Mouse (Mus musculus): ENCODE data around the gene Otub1. TPM values are rescaled to one million over a fixed set of nuclear protein-coding genes. Genes with fewer than 3 reads are reported as not detected.

Gene Otub1
- total RNA-seq (2021), result 10 to 100 TPM; 73.9 to 79.3 TPM
- long read RNA-seq, experiment 1, transcript Otub1-201 (7 exons, 1,713 nt), result major isoform, 107 of 127 reads
- long read RNA-seq, experiment 1, partial matches to known transcripts, result 6 of 127 reads
- long read RNA-seq, experiment 1, other reads (novel, unspliced or antisense), result 14 of 127 reads
- long read RNA-seq, experiment 2, transcript Otub1-201 (7 exons, 1,713 nt), result major isoform, 99 of 106 reads
- long read RNA-seq, experiment 2, partial matches to known transcripts, result 1 of 106 reads
- long read RNA-seq, experiment 2, other reads (novel, unspliced or antisense), result 6 of 106 reads

- peak; percentile 87 to 93 for DNase-seq (ENCODE audit: low spot score in 2 of 2)
Observed at GRCm38 (mm10) chr19:7205753-7206736, at the start of gene Otub1. Gene Otub1 (minus strand): TSS chr19:7206316.

- DNase-seq (ENCODE audit: low spot score in 2 of 2), result no peak
Observed at GRCm38 (mm10) chr19:7246021-7246420, 39.9 kb upstream of the Otub1 start.

- DNase-seq (ENCODE audit: low spot score in 2 of 2), result peak; percentile 91 to 93
Observed at GRCm38 (mm10) chr19:7240782-7241690, 34.9 kb upstream of the Otub1 start, which contains the start of gene Naa40. Gene Naa40 (minus strand): TSS chr19:7241183.

GRCm38 (mm10) chr19:7240291-7240690 is 34.2 kb upstream of the Otub1 start:
- DNase-seq (ENCODE audit: low spot score in 2 of 2), result no peak

GRCm38 (mm10) chr19:7239574-7239973 is 33.5 kb upstream of the Otub1 start:
- no peak for DNase-seq (ENCODE audit: low spot score in 2 of 2)

GRCm38 (mm10) chr19:7236742-7237141 is 30.6 kb upstream of the Otub1 start:
- no peak for DNase-seq (ENCODE audit: low spot score in 2 of 2)

GRCm38 (mm10) chr19:7236011-7236410 is 29.9 kb upstream of the Otub1 start:
- DNase-seq (ENCODE audit: low spot score in 2 of 2), result no peak

- DNase-seq (ENCODE audit: low spot score in 2 of 2), result no peak
Observed at GRCm38 (mm10) chr19:7235461-7235860, 29.3 kb upstream of the Otub1 start.

- DNase-seq (ENCODE audit: low spot score in 2 of 2), result peak; percentile 32 to 74
Observed at GRCm38 (mm10) chr19:7234537-7235221, 28.6 kb upstream of the Otub1 start.

GRCm38 (mm10) chr19:7226511-7226914 is 20.4 kb upstream of the Otub1 start:
- no peak for DNase-seq (ENCODE audit: low spot score in 2 of 2)

- no peak for DNase-seq (ENCODE audit: low spot score in 2 of 2)
Observed at GRCm38 (mm10) chr19:7225096-7225690, 19.1 kb upstream of the Otub1 start.

GRCm38 (mm10) chr19:7224253-7224652 is 18.1 kb upstream of the Otub1 start:
- DNase-seq (ENCODE audit: low spot score in 2 of 2), result no peak

GRCm38 (mm10) chr19:7223488-7223887 is 17.4 kb upstream of the Otub1 start:
- DNase-seq (ENCODE audit: low spot score in 2 of 2), result no peak

- no peak for DNase-seq (ENCODE audit: low spot score in 2 of 2)
Observed at GRCm38 (mm10) chr19:7222196-7222595, 16.1 kb upstream of the Otub1 start.

- no peak for DNase-seq (ENCODE audit: low spot score in 2 of 2)
Observed at GRCm38 (mm10) chr19:7218753-7219152, 12.6 kb upstream of the Otub1 start.

- DNase-seq (ENCODE audit: low spot score in 2 of 2), result no peak
Observed at GRCm38 (mm10) chr19:7217926-7218267, 11.8 kb upstream of the Otub1 start.

- DNase-seq (ENCODE audit: low spot score in 2 of 2), result peak; percentile 80 to 94
Observed at GRCm38 (mm10) chr19:7217162-7217925, 11.2 kb upstream of the Otub1 start, which contains the start of gene Cox8a. Gene Cox8a (minus strand): TSS chr19:7217616.

GRCm38 (mm10) chr19:7214484-7214883 is 8.4 kb upstream of the Otub1 start:
- no peak for DNase-seq (ENCODE audit: low spot score in 2 of 2)

- no peak for DNase-seq (ENCODE audit: low spot score in 2 of 2)
Observed at GRCm38 (mm10) chr19:7213010-7213409, 6.9 kb upstream of the Otub1 start.
